Mouse (Mus musculus) lung, adult 2 months (tissue): Measurements from ENCODE around the gene Lefty1.

Experiments
- CTCF ChIP-seq: fragments of 200-500 bp; IDR thresholded peaks from 2 replicates; pipeline ENCODE4 v1.5.1; 2011; ENCODE audit warnings: mild to moderate bottlenecking, low read length, control low read depth; ENCODE audit not compliant: insufficient read depth
- POLR2A ChIP-seq: fragments of 200-500 bp; IDR thresholded peaks from 2 replicates; pipeline ENCODE4 v1.6.1; 2011; ENCODE audit warnings: low read depth, mild to moderate bottlenecking, control low read depth, low read length, borderline replicate concordance; ENCODE audit errors: extremely low read depth

DNA sequence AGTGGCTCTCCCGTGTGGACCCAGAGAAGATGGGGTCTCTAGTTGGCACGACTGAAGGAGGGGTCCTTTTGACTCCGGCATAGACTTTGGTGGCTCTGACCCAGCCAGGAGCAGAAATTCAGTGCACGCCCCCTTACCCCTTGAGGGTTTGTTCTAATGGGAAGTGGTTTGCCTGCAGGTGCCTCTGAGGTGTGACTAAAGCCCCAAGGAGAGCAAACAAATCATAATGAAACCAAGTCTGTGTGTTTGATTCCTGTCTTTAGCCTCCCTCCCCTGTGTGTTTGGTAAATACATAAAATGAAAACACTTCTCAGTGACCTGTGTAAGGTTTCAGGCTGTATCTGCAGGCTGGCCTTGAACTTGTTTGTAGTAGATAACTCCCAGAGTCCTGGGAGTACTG is 8.5 kb upstream of the Lefty1 start:
- TF ChIP-seq CTCF (no peak), POLR2A (no peak)
